Mouse (Mus musculus) kidney, postnatal 25 days (tissue): ENCODE measurements at regions not wholly inside any gene's neighbourhood (a gene's known extent, or its start where the extent isn't known, plus 50 kb on each side); places are given as distances from the start of the nearest gene placed in this dataset.

Source experiments
- DNase-seq, 2 experiments: peaks; one replicate each; pipeline ENCODE4 v3.0.0; 2021; ENCODE audit warnings: mixed read lengths in 2 of 2

GRCm38 (mm10) chr4:73283681-73284080 lies 121.2 kb downstream of the Gm11487 start:
- peak; percentile 12 to 27 for DNase-seq
